Mouse (Mus musculus) neutrophil, adult 5-6 weeks (primary cell): ENCODE results near the gene Cenpe. TPM values are rescaled to one million over a fixed set of nuclear protein-coding genes. Genes with fewer than 3 reads are reported as not detected.

Source experiments
- ATAC-seq: fragments of 151-379, 151-347 bp; 2 replicates; pipeline ENCODE4 v1.8.0; 2017; ENCODE audit warnings: mild to moderate bottlenecking, moderate TSS enrichment; ENCODE audit not compliant: insufficient number of reproducible peaks, poor library complexity, low FRiP score, severe bottlenecking; ENCODE audit errors: extremely low read depth
- total RNA-seq: library from RNA; stranded (forward); fragments of 200-1000 nt; gene quantifications from 2 replicates; pipeline ENCODE4 v1.2.3, GENCODE M21; 2017

Gene Cenpe
- total RNA-seq, 1 experiment from 2014 or later: 1.0 TPM

GRCm38 (mm10) chr3:135273047-135273446 is 60.7 kb downstream of the Cenpe start:
- ATAC-seq: no peak

GRCm38 (mm10) chr3:135280160-135280559 is 67.8 kb downstream of the Cenpe start:
- no peak for ATAC-seq

GRCm38 (mm10) chr3:135280669-135281415 is 68.5 kb downstream of the Cenpe start, which contains the start of gene Bdh2:
Gene Bdh2, plus strand, starts transcription at chr3:135281221.
- peak; percentile 66 for ATAC-seq

- ATAC-seq: no peak
These were observed 69.4 kb downstream of the Cenpe start for GRCm38 (mm10) chr3:135281701-135282100.

- ATAC-seq: no peak
These were observed 72.9 kb downstream of the Cenpe start for GRCm38 (mm10) chr3:135285256-135285655.

- no peak for ATAC-seq
These were observed 73.5 kb downstream of the Cenpe start for GRCm38 (mm10) chr3:135285807-135286206.

- no peak for ATAC-seq
These were observed 75.9 kb downstream of the Cenpe start for GRCm38 (mm10) chr3:135288138-135288750.

GRCm38 (mm10) chr3:135289148-135289547 is 76.8 kb downstream of the Cenpe start:
- no peak for ATAC-seq

GRCm38 (mm10) chr3:135290249-135290894 is 78.0 kb downstream of the Cenpe start:
- ATAC-seq: 0 out of 2 replicates have a peak, but pooled peaks have one; percentile 16

GRCm38 (mm10) chr3:135293703-135294102 is 81.4 kb downstream of the Cenpe start:
- ATAC-seq: no peak

GRCm38 (mm10) chr3:135295559-135295958 is 83.2 kb downstream of the Cenpe start:
- no peak for ATAC-seq

- ATAC-seq: no peak
These were observed 86.2 kb downstream of the Cenpe start for GRCm38 (mm10) chr3:135298560-135298959.

- no peak for ATAC-seq
These were observed 87.7 kb downstream of the Cenpe start for GRCm38 (mm10) chr3:135300081-135300480.

- ATAC-seq: no peak
These were observed 91.7 kb downstream of the Cenpe start for GRCm38 (mm10) chr3:135304060-135304459.

- no peak for ATAC-seq
These were observed 92.2 kb downstream of the Cenpe start for GRCm38 (mm10) chr3:135304566-135304965.

GRCm38 (mm10) chr3:135307411-135308259 is 95.3 kb downstream of the Cenpe start, which contains the start of gene Slc9b2:
Gene Slc9b2, plus strand, starts transcription at chr3:135307700.
- peak; percentile 78; the same call in 1 of the 2 replicates for ATAC-seq

GRCm38 (mm10) chr3:135312916-135313491 is 100.7 kb downstream of the Cenpe start:
- no peak for ATAC-seq

- ATAC-seq: no peak
These were observed 101.4 kb downstream of the Cenpe start for GRCm38 (mm10) chr3:135313727-135314126.

- ATAC-seq: no peak
These were observed 102.5 kb downstream of the Cenpe start for GRCm38 (mm10) chr3:135314811-135315210.
